Mouse (Mus musculus) CD4-positive, CD25-positive, alpha-beta regulatory T cell, adult 4 months (primary cell): ENCODE measurements around the gene Ank2. TPM values are rescaled to one million over a fixed set of nuclear protein-coding genes. Genes with fewer than 3 reads are reported as not detected.

Experiments used
- ATAC-seq: one replicate; pipeline ENCODE4 v1.8.0; 2017
- polyA plus RNA-seq, 2 experiments: library from polyadenylated mRNA; unstranded; fragments of 100-300 nt; shearing (Covaris generic); gene quantifications; one replicate each; pipeline ENCODE4 v1.2.1; 2017

Gene Ank2
- polyA plus RNA-seq, 2 experiments from 2014 or later = 0.23 to 0.32 TPM

DNA sequence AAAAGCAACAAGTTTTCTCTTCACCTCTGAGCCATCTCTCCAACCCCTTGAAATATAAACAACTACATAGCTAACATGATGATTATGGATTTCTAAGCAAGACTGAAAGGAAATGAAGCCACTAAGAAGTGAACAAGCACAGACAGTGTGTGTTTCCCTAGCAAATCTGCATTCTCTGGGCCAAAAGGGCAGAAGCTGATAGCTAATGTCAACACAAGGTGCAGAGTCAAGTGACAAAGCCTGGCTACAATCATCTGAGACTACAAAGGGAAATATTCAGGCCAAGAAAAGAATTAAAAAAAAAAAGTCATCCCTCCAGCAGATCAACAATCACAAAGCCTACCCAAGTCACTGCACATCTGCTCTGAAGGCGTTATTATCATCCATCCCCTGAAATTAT, 330.0 kb downstream of the Ank2 start:
- no peak for ATAC-seq

DNA sequence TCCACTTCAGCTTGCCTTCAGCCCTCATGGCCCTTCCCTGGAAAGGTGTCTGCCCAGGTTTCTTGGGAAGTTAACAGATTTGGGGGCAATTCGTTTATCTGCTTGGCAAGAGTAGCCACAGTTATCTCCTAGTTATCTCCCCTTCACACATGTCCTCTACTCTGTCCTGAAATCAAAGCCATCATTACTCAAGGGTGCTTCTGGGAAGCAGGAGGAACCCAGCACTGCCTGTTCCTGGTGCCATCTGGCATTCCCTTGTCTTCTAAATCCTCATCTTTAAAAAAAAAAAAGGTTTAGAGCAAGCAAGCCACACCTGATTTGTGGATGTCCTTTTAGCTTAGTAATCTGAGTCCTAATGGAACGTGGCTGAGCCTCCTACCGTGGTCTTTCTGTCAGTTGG, 335.4 kb downstream of the Ank2 start:
- ATAC-seq = no peak

DNA sequence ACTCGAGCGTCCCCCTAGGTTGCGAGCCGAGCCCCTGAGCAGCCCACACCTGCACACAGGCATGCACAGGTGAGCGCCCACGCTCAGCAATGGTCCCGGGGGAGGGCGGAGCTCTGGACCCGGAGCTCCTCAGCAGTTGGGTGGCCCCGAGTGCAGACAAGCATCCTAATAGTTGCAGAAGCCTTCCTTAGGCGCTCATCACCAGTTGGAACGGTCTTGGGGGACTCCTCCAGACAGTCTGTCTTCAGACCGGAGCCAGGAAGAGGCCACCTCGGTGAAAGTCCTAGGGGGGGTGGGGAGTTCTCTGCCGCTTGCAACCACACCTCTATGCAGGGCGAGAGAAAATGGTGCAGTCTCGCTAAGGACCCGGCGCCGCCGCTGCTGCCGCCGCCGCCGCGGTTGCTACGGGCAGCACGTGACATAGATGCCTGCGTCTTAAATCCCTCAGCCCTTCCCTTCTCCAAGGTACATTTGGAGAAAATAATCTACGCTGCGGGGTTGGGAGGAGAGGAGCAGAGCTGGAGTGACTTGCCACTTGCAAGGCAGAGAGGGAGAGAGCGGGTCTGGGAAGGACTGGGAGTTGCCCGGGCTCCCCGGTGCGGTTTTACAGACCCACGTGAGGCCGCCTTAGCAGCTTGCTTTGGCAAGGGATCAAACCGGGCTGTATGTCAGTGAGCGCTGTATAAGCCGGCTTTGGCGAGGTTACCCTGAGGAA, 337.0 kb downstream of the Ank2 start:
- no peak for ATAC-seq

DNA sequence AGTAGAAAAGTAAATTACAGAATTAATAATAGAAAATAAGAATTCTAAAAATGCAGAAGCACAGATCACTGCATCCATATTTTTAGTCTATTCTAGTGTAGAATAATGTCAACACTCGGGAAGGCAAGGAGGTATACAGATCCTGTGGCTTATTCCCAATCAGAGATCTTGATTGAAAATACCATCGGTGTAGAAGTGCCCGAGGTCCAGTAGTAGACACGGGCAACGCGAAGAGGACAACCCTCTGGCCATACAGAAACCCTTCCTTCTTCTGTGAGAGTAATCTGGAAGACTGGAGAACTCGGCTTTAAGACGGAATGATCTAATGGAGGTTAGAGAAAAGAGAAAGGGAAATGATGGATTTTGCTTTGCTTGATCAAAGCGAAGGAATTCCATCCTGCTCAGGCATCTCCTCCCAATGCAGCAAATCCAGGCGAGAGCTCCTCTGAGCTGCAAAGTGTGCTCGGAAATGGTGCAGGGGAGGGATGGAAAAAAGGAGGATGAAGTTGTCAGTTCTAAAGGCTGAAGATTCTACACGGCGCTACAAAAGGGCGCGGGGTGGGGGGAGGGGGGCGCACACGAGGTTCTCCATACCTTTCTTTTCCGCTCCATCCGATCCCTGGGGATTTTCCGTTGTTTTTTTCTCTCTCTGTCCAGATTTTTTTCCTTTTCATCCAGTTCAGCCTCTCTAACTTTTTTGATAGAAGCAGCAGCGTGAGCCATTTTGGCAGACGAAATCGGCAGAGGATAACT, 337.9 kb downstream of the Ank2 start:
- no peak for ATAC-seq

DNA sequence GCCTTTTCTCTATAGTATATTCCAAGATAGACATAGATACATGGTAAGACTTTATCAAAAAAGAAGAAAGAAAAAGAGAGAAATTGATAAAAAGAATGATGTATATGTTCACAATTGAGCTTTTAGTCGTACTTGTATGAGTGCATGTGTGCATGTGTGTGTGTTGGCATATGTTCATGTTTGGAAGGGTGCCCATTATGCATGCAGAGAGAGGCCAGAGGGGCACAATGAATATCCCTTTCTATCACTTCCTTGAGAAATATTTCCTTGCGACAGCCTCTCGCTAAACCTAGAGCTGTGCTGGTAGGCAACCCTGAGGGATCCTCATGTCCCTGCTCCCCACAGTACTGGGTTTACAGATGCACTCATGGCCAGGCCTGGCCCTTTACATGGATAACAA, 341.4 kb downstream of the Ank2 start:
- no peak for ATAC-seq

DNA sequence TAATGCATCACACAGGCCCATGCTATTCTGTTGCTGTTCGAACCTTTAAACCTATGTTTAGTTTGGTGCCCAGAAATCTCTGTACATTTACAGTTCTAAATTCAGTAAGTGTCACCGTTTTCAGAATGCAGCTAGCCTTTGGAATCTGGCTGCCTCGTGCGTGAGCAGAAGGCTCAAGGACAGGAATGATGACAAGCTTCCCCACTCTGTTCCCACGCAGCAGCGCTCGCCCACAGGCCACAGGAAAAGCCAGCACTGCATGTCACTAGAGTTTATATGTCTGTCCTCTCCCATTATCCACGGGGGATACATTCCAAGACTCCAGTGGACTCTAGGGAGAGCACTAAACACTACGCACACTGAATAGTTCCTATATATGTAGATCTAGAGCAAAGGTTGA, 343.1 kb downstream of the Ank2 start:
- no peak for ATAC-seq

DNA sequence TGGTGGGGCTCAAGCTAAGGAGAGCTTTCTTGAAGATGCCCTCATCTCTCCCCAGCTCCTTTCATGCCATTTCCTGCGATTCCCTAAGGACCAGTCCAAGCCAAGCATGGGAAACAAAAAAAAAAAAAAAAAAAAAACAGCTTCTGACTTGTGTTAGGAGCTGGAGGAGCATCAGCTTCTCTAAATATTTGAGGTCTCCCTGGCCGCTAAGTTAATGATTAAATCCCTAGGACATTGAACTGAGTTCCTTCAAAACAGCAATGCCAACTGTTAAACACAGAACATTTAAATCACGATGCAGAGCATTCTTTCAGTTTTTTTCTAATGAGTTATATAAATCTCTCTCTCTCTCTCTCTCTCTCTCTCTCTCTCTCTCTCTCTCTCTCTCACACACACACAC, 345.3 kb downstream of the Ank2 start:
- no peak for ATAC-seq

DNA sequence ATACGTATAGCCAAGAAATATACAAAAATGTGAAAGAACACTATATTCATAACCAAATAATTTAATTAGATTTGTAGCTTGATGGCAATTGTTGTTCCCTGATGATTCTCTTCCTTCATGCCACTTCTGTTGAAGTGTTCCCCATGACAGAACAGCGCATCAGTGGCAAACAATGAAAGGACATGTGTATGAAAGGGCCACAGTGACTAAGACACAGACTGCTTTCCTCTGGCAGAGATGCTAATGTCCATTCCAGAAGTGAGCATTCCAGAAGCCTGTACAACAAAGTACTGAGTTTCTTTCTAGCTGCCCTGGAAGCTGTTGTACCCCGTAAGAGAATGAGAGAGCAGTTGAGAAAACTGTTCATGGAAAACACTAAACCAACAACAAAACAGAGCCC, 345.7 kb downstream of the Ank2 start:
- ATAC-seq = no peak

DNA sequence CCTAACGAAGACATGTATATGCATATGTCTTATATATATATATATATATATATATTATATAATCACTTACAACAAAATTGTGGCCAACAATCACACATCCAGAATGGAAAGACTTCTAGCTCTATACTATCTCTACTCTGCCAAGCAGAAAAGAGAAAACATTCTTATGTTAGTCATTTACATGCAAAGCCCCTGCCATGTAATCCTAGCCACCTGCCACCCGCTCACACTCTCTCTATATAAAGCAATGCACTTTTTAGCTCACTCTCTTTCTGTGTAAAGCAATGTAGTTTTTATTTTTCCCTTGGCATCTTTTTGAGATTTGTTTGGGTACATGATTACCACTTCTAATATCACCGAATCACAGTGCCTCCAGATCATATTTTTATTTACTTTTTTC, 350.5 kb downstream of the Ank2 start:
- ATAC-seq = no peak

DNA sequence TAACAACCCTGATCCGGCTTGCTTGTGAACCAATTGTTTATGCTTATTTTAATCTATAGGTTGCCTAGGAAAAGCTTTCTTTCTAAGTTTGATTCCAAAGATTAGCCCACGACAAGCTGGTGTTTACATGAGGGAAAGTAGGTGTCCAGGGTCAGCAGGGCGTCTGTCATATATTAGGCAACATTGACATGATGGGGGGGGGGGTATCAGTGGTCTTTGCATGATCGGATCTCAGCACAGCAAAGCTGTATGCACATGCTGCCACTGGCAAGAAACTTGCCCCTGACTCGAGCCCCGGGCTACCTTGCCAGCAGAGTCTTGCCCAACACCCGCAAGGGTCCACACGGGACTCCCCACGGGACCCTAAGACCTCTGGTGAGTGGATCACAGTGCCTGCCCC, 358.6 kb downstream of the Ank2 start:
- ATAC-seq = no peak

DNA sequence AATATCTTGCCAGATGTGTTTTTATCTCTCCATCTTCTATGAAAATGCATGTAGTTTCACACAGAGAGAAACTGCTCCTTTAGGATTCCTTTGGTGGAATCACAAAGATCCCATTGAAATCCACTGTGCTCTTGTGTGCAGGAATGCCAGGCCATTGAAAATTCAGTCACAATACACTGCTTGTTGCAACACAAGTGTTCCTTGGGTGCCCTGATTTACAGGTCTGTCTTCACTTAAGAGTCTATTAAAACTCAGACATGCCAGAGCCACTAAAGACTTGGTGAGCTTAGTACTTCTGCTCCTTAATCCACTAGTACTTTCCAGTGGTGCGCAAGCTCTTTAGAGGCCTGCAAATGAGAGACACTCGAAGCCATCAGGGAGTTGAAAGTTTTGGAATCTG, 359.5 kb downstream of the Ank2 start:
- no peak for ATAC-seq

DNA sequence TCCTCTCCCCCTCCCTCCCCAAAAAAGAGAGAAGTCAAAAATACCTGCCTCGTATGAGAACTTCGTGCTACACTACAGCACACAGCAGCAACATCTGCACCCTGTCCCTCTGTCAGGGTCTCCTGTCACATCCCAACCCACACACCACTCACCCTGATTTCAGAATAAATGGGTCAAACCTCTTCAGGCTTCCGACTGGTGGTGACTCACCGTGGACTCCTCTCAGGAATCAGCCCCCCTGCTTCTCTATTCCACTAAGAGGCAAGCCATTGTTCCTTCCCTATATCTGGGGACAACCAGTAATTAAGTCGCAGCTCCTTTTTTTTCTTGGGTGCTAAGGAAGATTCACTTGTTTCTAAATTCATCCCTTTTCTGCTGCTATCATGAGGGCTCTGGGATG, 361.6 kb downstream of the Ank2 start:
- no peak for ATAC-seq

DNA sequence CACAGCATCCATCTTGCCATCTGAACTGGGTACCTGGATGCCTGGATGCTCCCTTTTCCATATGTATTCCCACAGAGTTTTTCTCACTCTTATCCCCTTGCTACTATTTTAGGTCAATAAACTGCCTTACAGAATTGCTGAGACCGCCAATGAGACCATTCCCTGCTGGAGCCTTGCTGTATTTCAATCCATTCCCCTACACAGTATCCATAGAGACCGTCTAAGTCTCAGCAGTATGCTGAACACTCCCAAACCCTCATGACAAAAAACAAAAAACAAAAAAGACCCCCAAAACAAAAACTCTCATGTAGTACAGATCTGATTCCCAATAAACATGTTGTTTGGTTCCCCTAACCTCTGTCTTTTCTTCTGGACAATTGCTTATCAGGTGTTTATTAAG, 365.1 kb downstream of the Ank2 start:
- ATAC-seq = no peak

DNA sequence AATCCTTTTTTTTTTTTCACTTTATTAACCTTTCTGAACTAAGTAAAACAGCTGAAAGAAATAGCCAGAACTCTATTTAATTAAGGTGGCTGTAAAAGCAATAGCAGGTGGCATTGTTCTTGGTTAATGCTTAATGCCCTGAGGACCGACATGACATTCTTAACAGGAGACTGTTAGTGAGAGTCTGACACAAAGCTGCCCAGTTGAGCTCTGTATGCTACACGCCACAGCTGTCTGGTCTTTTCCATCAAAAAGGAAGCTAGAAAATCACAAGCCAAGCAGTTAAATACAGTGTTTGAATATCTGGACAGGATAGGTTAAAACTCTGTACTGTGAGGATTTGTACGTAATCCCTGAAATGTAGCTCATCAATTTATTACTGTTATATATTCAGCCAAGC, 368.1 kb downstream of the Ank2 start:
- no peak for ATAC-seq

DNA sequence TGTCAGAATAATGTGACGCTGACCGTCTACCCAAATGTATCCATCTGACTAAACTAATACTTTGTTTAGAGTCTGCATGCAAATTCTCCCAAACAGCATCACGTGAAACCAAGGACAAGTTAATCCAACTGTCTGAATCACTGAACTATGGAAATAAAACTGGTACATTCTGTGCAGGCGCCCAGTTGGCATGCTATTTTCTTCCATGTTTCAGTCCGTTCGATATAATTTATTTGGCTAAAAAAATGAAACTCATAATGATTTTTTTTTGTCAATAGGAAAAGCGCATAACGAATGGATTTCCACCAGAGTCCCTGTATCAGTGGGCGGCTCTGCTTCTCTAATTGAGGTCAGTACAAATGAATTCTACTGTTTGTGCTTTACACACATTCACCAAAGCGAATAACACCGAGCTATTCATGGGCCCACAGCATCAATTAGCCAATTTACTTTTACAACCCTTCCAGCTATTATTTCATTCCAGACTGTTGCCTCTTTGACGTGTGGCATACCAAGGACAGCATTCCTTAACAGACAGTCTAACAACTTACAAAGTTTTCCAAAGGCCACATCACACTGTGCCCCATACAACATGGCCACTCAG, 368.9 kb downstream of the Ank2 start:
- no peak for ATAC-seq

DNA sequence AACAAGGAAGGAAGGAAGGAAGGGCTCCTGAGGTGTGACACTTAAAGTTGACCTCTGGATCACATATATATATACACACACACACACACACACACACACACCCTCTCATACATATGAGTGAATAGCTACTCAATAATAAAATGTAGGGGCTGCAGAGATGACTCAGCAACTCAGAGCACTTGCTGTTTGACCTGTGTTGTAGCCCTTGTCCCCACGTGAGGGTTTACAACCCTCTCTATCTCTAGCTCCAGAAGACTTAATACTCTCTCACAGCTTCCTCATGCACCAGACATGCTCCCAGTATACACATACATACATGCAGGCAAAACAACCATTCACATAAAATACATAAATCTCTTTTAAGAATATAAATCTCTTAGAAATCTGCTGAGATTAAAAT, 369.4 kb downstream of the Ank2 start:
- no peak for ATAC-seq

DNA sequence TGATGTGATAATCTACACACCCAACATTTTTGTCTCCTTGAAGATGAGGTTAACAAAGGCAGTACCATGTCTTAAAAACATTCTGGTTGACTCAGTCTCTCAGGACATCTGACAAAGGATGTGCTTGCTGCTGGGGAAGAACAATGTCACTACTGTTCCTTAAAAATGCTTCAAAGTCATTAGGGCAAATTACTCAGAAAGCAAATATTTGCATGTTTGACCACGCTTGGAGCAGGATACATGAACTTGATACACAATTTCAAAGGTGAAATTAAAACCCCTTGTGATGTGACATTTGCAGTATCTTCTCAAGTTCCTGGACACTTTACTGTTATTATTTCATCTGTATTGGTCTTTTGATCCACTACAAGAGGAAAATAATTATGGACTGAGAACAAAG, 371.5 kb downstream of the Ank2 start:
- no peak for ATAC-seq

DNA sequence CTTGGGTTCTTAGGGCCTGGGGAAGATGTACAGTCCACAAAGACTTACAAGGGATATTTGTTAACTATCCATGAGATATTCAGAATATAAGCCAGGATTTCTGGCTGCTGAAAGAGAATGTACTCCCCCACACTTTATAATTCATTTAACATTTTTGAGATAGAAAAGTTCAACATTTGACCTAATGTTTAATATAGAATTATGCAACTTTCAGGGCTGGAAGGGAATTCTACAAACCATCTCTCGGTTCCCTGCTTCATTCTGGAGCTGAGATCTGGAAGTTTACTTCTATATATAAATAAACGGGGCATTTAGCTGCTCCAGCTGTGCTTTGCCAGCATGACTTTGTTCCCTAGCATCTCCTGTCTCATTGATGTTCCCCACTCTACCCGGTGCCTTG, 372.9 kb downstream of the Ank2 start:
- no peak for ATAC-seq

DNA sequence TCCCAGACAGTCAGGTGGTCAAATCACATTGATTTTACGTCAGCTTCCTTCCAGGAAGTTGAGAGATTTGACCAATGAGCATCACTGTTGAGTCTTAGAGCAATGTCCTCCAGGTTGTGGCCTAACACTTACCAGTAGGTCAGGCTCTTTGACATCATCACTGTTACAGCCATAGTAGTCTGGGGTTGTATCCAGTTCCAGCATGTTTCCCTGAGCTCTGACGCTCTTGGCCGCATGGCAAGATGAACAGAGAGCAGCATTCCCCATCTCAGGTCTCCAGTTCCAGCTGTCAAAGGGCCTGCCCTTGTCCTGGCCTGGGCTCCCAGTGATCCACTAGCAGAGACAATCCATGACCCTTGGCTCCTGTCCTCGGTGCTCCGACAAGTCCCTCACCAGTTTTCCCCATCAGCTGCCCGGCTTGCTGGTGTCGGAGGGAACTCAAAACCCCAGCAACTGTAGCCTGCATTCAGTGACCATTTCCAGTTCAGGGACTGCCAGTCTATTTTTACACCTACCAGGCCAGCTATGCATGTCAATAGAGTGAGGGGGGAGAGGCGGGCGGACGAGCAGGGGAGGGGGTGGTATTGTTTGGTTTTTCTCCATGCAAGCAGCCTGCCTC, 374.7 kb downstream of the Ank2 start:
- ATAC-seq = no peak

DNA sequence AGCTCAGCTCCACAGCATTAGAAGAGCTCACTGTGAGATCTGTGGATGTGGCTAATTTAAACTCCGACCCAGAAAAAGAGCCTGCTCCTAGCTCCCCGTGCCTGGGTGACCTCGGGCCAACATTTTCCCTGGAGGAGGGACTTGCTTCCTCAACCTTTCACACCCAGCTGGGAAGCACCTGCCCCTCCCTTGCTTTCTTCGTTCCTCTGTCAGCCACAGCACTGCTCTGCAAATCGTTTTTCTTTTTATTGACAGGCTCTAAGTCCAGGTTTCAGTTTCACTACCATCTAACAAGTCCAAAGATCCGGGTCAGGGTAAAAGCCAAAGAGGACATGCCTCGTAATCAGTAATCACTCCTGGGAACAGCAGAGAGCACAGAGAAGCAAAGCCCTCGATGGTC, 375.8 kb downstream of the Ank2 start:
- no peak for ATAC-seq

DNA sequence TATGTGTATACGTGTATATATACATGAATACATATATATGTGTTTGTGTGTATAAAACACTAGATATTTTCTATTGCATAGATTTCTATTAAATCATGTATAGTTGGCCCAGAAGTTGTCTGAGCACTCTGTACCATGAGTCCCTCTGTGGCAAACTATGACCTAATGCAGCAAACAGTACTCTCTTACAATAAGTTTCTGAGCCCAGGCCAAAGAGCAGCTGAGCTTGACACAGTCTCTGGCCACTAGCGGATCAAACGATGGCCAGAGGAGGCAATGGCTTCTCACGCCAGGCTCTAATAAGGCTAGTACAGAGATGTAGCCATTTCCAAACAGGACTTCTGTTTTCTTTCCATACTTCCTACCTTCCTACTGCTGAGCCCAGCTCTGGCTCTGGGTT, 380.4 kb downstream of the Ank2 start:
- no peak for ATAC-seq

DNA sequence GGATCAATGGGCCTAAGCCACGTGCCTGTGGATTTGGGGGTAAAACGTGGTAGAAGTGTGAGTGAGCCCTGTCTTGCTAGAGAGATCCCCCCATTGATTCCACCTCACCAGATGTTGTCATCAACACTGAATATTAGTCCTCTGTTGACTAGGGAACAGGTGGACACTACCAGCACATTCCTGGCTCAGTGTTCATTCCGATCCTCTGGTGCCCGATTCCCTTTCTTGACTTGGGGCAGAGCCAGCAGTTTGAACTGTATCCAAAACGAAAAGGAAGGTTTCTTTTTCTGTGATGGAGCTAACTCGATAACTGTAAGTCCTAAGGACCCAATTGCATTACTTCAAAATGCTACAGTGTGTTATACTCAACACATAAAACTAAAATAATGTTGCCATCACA, 382.9 kb downstream of the Ank2 start:
- ATAC-seq = no peak

DNA sequence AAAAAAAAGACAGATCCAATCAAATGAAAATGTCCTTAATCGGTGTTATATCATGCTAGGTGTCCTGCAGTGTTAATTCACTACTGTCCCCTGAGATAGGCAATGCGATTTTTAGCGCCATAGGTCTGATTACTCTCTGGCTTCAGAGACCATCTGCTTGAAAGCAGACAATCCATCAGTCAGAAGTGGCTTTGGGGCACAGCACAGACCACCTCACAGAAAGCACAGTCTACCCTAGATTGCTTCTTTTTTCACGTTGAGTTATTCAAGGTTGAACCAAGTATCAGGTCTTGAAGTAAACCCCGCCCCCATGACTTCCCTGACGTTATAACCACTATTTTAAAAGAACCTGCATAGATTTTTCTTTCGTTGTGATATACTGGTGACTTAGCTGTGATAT, 385.9 kb downstream of the Ank2 start:
- ATAC-seq = no peak

DNA sequence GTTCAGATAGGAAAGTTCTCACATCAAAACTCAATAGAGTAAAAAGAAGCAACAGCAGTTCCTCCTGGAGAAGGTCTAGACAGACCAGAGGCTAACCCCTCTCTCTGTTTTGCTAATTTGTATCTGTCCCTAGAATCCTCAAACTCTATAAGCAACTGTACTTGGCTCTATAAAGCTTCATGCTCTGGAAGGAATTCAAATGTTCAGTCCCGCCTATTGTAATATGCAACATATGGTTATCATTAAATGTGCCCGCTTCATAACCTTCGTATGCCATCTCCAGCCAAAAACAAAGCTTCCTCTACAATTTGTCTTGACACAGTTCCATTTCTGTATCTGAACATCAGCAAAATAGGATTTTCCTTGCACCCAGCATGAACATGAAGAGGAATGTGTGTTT, 389.7 kb downstream of the Ank2 start:
- ATAC-seq = no peak
